Mouse (Mus musculus): ENCODE measurements around the gene Dis3l. TPM values are rescaled to one million over a fixed set of nuclear protein-coding genes. Genes with fewer than 3 reads are reported as not detected.
A peak's percentile ranks its signal among the peaks of the same experiment; 100 is the strongest.
"Not testable (repeated sequence)": the region's sequence is repeated elsewhere in the genome, so short reads cannot be mapped to it uniquely, and the experiment has no call there.

Dis3l gene
- total RNA-seq, 2 experiments from 2014 or later: 15.3 to 17.1 TPM

- no peak for DNase-seq (ENCODE audit: low spot score in 2 of 2)
Measured at GRCm38 (mm10) chr9:64323976-64324375, 17.1 kb downstream of the Dis3l start.

- DNase-seq (ENCODE audit: low spot score in 2 of 2): no peak
Measured at GRCm38 (mm10) chr9:64316986-64317385, 24.1 kb downstream of the Dis3l start.

DNA sequence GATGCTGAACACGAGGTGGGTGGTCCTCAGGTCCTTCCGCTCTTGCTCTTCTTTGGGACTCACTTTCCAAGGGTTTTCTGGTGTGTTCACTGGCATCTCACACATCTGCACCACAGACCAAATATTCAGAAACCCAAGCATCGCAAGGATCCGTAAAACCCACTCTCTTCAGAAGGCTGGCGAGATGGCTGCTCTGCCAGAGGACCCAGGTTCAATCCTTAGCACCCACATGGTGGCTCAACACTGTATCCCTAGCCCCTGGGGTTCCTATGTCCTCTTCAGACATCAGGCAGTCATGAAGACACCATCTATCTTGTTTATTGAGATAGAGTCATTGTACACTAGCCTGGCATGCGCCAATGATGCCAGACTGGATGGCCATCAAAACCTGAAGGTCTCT lies 26.4 kb downstream of the Dis3l start:
- DNase-seq (ENCODE audit: low spot score in 2 of 2): no peak

- DNase-seq (ENCODE audit: low spot score in 2 of 2): no peak
Measured at GRCm38 (mm10) chr9:64312128-64312527, 29.0 kb downstream of the Dis3l start.

DNA sequence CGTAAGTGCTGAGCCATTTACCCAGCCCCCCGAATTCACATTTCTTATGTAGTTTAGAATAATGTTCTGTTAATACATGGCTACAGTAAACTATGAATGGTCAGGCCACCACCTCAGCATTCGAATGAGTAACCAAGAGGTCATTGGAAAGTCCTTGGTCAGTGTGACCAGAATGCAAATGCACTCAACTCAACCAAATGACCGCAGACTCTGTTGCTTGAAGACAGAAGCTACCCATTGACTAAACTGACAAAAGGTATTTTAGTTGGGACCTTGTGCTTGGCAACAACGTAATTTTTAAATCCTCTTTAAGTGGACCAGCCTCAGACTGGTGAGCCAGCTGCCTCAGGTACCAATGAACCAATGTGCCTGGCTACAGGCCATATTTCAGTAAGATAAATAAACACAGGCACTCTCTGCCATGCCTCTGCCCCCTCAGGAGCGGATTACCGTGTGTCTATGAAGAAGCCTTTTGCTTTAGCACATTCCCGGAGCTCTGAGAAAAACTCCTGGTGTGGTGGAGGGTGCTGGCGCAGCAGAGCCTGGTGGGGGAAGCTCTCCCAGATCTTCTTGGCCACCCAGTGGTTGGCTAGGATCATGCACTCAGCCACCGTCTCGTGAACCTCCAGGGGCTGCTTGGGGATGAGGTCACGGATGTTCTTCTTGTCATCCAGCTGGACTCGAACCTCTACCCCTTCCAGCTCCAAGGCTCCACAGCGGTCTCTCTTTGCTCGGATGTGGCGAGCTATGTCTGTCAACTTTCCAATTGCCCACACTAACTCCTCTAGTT lies 29.9 kb downstream of the Dis3l start:
- DNase-seq (ENCODE audit: low spot score in 2 of 2): no peak

- DNase-seq (ENCODE audit: low spot score in 2 of 2): no peak
Measured at GRCm38 (mm10) chr9:64306476-64307312, 34.4 kb downstream of the Dis3l start.

GRCm38 (mm10) chr9:64303086-64303485 lies 38.0 kb downstream of the Dis3l start:
- not testable (repeated sequence) for DNase-seq (ENCODE audit: low spot score in 2 of 2)

GRCm38 (mm10) chr9:64282404-64282987 lies 58.6 kb downstream of the Dis3l start:
- no peak for DNase-seq (ENCODE audit: low spot score in 2 of 2)

GRCm38 (mm10) chr9:64281781-64282178 lies 59.3 kb downstream of the Dis3l start:
- no peak for DNase-seq (ENCODE audit: low spot score in 2 of 2)

DNA sequence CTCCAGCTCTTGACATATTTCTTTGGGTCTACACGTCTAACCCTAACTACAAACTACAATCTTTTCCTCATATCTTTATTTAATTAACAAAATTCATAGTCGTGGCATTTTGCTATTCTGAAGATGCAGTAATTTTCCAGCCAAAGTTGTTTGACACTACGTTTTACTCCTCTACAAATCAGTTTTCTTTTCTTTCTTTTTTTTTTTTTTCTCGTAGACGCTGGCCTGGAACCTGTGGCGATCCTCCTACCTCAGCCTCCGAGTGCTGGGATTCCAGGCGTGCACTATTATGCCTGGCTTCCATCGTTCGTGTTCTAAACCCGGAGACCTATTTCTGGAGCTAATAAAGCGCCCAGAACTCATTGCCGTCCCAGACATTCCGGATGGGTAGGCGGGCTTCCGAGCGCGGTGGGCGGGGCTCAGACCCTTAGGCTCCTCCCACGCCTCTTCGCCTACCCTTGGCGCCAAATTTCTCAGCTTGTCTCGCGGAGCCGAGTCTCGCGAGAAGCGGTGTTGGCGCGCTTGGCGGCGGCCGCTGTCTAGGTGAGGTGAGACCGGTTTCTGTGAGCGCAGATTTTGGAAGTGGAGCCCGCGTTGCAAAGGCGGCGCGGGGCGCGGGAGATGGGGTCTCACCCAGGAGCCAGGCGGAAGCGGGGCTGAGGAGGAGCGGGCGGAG lies 59.8 kb downstream of the Dis3l start, which contains the start of gene Tipin:
TSS of gene Tipin (plus strand) at position 477 of the 676 bp plus-strand sequence.
- DNase-seq (ENCODE audit: low spot score in 2 of 2): peak; percentile 92 to 96

GRCm38 (mm10) chr9:64278665-64279310 lies 62.3 kb downstream of the Dis3l start:
- DNase-seq (ENCODE audit: low spot score in 2 of 2): no peak

- DNase-seq (ENCODE audit: low spot score in 2 of 2): peak; percentile 25 to 57
Measured at GRCm38 (mm10) chr9:64277706-64278105, 63.4 kb downstream of the Dis3l start.

- no peak for DNase-seq (ENCODE audit: low spot score in 2 of 2)
Measured at GRCm38 (mm10) chr9:64274919-64275318, 66.2 kb downstream of the Dis3l start.

DNA sequence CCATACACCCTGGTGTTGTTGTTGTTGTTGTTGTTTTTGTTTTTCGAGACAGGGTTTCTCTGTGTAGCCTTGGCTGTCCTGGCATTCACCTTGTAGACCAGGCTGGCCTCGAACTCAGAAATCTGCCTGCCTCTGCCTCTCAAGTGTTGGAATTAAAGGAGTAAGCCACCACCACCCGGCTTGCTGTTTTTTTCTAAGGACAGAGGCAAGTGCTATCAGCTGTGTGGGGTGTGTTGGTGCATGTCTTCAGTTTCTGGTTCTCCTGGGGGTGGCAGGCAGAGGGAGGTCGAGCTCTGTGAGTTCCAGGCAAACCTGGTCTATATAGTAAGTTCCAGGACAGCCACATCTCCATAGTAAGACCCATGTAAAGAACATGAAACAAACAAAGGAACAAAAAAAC lies 66.8 kb downstream of the Dis3l start:
- DNase-seq (ENCODE audit: low spot score in 2 of 2): no peak

DNA sequence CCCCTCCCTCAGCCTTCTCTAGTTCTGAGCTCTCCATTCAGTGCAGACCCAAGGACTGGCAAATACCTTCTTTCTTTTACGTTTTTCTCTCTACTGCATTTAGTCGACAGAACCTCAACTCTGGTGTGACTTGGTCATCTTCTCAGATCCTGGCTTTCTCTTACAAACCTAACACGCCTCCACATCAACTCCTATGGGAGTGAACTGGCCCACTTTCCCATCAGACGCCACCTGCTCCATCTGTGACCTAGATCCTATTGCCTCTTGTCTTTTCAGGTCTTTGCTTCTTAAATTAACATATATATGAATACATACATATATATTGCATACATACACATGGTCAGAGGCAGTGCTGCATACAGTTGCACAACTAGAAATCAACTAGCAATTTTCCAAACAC lies 67.3 kb downstream of the Dis3l start:
- no peak for DNase-seq (ENCODE audit: low spot score in 2 of 2)

DNA sequence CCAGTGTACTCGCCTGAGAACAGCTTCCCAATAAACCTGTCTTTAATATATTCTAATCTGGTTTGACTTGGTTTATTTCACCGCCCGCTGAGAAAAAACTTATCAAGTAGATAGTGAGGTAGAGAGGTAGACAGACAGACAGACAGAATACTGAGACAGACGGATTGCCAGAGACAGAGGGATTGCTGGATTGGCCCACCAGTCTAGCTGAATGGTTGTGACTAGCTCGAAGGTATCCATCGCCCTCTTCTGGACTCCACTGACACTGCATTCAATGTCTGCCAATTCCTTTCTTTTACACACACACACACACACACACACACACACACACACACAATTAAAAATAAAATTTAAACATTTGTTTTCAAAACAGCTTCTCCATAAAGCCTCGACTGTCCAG lies 68.5 kb downstream of the Dis3l start:
- DNase-seq (ENCODE audit: low spot score in 2 of 2): peak in 1 of 2 experiments; percentile 37

GRCm38 (mm10) chr9:64271249-64271648 lies 69.8 kb downstream of the Dis3l start:
- DNase-seq (ENCODE audit: low spot score in 2 of 2): no peak

GRCm38 (mm10) chr9:64268836-64269235 lies 72.3 kb downstream of the Dis3l start:
- not testable (repeated sequence) for DNase-seq (ENCODE audit: low spot score in 2 of 2)

- no peak for DNase-seq (ENCODE audit: low spot score in 2 of 2)
Measured at GRCm38 (mm10) chr9:64268196-64268595, 72.9 kb downstream of the Dis3l start.

GRCm38 (mm10) chr9:64267231-64267630 lies 73.9 kb downstream of the Dis3l start:
- no peak for DNase-seq (ENCODE audit: low spot score in 2 of 2)

- no peak for DNase-seq (ENCODE audit: low spot score in 2 of 2)
Measured at GRCm38 (mm10) chr9:64264813-64265212, 76.3 kb downstream of the Dis3l start.

All from gastrocnemius, postnatal 4 days (tissue).